Mouse (Mus musculus) heart, adult 2 months (tissue): ENCODE measurements around the gene Tubd1. TPM values are rescaled to one million over a fixed set of nuclear protein-coding genes. Genes with fewer than 3 reads are reported as not detected.

ENCODE experiments used
- DNase-seq, 2 experiments: peaks; one replicate each; pipeline ENCODE4 v3.0.0; 2021
- H3K27ac ChIP-seq: fragments of 200-600 bp; 2 replicates; pipeline ENCODE4 v1.8.1; 2022
- H3K27me3 ChIP-seq: fragments of 200-500 bp; 2 replicates; pipeline ENCODE4 v1.6.1; 2012; ENCODE audit warnings: mild to moderate bottlenecking, low read length, inconsistent platforms, mixed read lengths; ENCODE audit not compliant: control insufficient read depth, insufficient read depth
- H3K36me3 ChIP-seq: fragments of 200-500 bp; 2 replicates; pipeline ENCODE4 v1.6.1; 2012; ENCODE audit warnings: low read length, inconsistent platforms; ENCODE audit not compliant: control insufficient read depth, insufficient read depth
- H3K4me1 ChIP-seq: fragments of 200-500 bp; 2 replicates; pipeline ENCODE4 v1.6.1; 2011; ENCODE audit warnings: low read length; ENCODE audit not compliant: control insufficient read depth, insufficient read depth
- H3K4me3 ChIP-seq: fragments of 200-600 bp; 2 replicates; pipeline ENCODE4 v1.8.1; 2022
- H3K79me2 ChIP-seq: fragments of 200-500 bp; replicated peaks from 2 replicates; pipeline ENCODE4 v1.6.1; 2012; ENCODE audit warnings: mild to moderate bottlenecking, inconsistent platforms, low read length, moderate library complexity, mixed read lengths; ENCODE audit not compliant: control insufficient read depth, insufficient read depth
- H3K9ac ChIP-seq: fragments of 200-500 bp; 2 replicates; pipeline ENCODE4 v1.6.1; 2012; ENCODE audit warnings: low read depth, mild to moderate bottlenecking, control low read depth, inconsistent platforms, low read length, mixed read lengths
- CTCF ChIP-seq: fragments of 200-600 bp; IDR thresholded peaks from 2 replicates; pipeline ENCODE4 v1.8.1; 2022; ENCODE audit warnings: antibody characterized with exemption, mild to moderate bottlenecking, moderate library complexity
- EP300 ChIP-seq: fragments of 200-500 bp; IDR thresholded peaks from 2 replicates; pipeline ENCODE4 v1.6.1; 2011; ENCODE audit warnings: low read depth, low read length, control low read depth; ENCODE audit not compliant: insufficient read depth
- POLR2A ChIP-seq: fragments of 200-500 bp; IDR thresholded peaks from 2 replicates; pipeline ENCODE4 v1.6.1; 2011; ENCODE audit warnings: mild to moderate bottlenecking, low read depth, low read length, control low read depth; ENCODE audit not compliant: insufficient read depth
- WGBS: fragments of 180-500 bp; shearing (Covaris S2); methylation state at CpG from one replicate; pipeline ENCODE4 v1.1.7; 2018; 5-methylcytosine and 5-hydroxymethylcytosine counted together
- intact Hi-C: fragments of 180-260 bp; cut with DNase I; formaldehyde crosslinking; loops from one replicate; pipeline ENCODE4 v1.15.1; 2025
- microRNA-seq, 2 experiments: library from miRNA; unstranded; fragments of <30 nt; microRNA quantifications; one replicate each; pipeline ENCODE4 v1.2.0; 2021
- polyA plus RNA-seq: library from polyadenylated mRNA; depleted of rRNA; stranded (reverse); fragments of >200 nt; gene quantifications from 2 replicates; pipeline ENCODE4 v1.2.3, GENCODE M21; 2012; rRNA removed
- total RNA-seq, 2 experiments: library from RNA; stranded (reverse); gene quantifications; 2 replicates each; pipeline ENCODE4 v1.2.3; 2021

Tubd1 gene
- total and polyA plus RNA-seq, 3 experiments = 4.7 to 6.2 (median 5.7) TPM

DNA sequence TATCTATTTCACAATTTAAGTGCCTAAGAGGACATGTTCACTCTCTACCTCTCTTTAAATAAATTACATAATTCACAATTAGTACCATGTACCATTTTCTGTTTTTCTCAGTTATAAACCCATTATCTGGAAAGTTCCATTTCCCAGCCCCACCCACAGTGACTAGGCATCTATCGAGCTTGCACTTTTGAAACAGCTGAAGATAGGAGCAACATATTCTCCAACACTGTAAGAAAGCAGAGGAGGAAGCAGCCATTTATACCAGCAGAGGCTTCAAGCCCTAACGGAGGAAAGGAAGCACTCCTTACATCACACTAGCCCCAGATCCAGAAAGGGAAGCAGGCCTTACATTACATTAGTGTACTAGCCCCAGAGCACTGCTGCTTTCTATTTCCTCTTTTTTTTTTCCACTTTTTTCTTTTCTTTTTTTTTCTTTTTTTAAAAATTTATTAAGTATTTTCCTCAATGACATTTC lies 69.3 kb downstream of the Tubd1 start:
- H3K27me3 ChIP-seq = no peaks in the 10 kb centered on the region
- intact Hi-C loops = no loop called here
- H3K79me2 ChIP-seq = no peaks in the 10 kb centered on the region

DNA sequence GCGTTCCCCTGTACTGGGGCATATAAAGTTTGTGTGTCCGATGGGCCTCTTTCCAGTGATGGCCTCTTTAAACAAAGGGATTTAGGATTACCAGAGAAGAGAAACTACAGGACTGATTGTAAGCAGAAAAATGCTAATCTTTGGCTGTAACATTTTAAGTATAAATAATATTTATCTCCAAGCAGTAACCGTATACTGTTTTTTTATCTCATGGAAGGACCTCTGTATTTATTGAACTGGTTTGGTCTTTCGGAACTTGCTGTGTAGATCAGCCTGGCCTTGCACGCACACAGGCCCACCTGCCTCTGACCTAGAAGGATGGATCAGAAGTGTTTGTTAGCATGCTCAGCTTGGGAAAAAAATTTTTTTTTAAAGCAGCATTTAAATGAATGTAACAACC lies 69.8 kb downstream of the Tubd1 start:
- Histone ChIP-seq H3K27ac (no peak overlapping the region; the same call in 1 of the 2 replicates), H3K36me3 (no peaks in the 10 kb centered on the region), H3K27me3 (no peaks in the 10 kb centered on the region), H3K4me3 (no peak overlapping the region), H3K4me1 (no peaks in the 10 kb centered on the region; the same call in 1 of the 2 replicates), H3K79me2 (no peaks in the 10 kb centered on the region), H3K9ac (no peak overlapping the region)
- WGBS = 81% methylated on average over 5 of the region's 5 CpGs
- TF ChIP-seq CTCF = no peak
- TF ChIP-seq POLR2A = no peak
- TF ChIP-seq EP300 = no peak
- intact Hi-C loops = no loop called here
- DNase-seq = no peak

More for the DNA sequence above, 69.3 kb downstream of the Tubd1 start:
- H3K4me3 ChIP-seq = no peak overlapping the region
- TF ChIP-seq POLR2A (peak; percentile 17; the same call in 1 of the 2 replicates), CTCF (no peak)
- peak overlapping the region; percentile 15 for H3K27ac ChIP-seq
- no peak overlapping the region for H3K9ac ChIP-seq
- peak in 1 of 2 experiments; percentile 41 for DNase-seq
- H3K36me3 ChIP-seq = no peaks in the 10 kb centered on the region
- 27% methylated on average over 2 of the region's 2 CpGs for WGBS
- H3K4me1 ChIP-seq = no peaks in the 10 kb centered on the region; the same call in 1 of the 2 replicates

Small RNA genes within 50 kb of the gene (microRNA-seq; reads per million reads assigned to microRNA genes)
- gene Mir21a = 6,351 to 13,626 reads per million in 2 experiments

Other genes starting within 250 kb of the Tubd1 start
- 10 to 100 TPM; 32.2 to 36.6 TPM for gene Med13, start 187.4 kb upstream of the Tubd1 start, total RNA-seq
- 15.9 and 27.6 TPM in 2 replicates for gene Med13, start 187.4 kb upstream of the Tubd1 start, polyA plus RNA-seq
- 10 to 100 TPM; 26.2 to 35.0 TPM for gene Rnft1, start 60.3 kb upstream of the Tubd1 start, total RNA-seq
- 6.8 and 14.3 TPM in 2 replicates for gene Rnft1, start 60.3 kb upstream of the Tubd1 start, polyA plus RNA-seq
- 10 to 100 TPM; 18.3 to 22.4 TPM for gene Rps6kb1, start 186 bp upstream of the Tubd1 start, total RNA-seq
- 6.4 and 8.1 TPM in 2 replicates for gene Rps6kb1, start 186 bp upstream of the Tubd1 start, polyA plus RNA-seq
- gene Vmp1, start 138.8 kb downstream of the Tubd1 start, total RNA-seq = 10 to 100 TPM; 58.2 to 66.9 TPM
- gene Vmp1, start 138.8 kb downstream of the Tubd1 start, polyA plus RNA-seq = 34.0 and 59.2 TPM in 2 replicates
- gene Ptrh2, start 139.0 kb downstream of the Tubd1 start, total RNA-seq = 1 to 10 TPM; 5.9 to 6.4 TPM
- 3.7 and 5.2 TPM in 2 replicates for gene Ptrh2, start 139.0 kb downstream of the Tubd1 start, polyA plus RNA-seq
- gene Cltc, start 212.6 kb downstream of the Tubd1 start, total RNA-seq = 100 to 1,000 TPM; 143 to 147 TPM
- 63.2 and 101 TPM in 2 replicates for gene Cltc, start 212.6 kb downstream of the Tubd1 start, polyA plus RNA-seq